In genomic region chr13:49607714-49608113, GRCm38 (mm10) we compare ENCODE assay signal across 8 mouse cellular contexts. TPM values are rescaled to one million over a fixed set of nuclear protein-coding genes. Genes with fewer than 3 reads are reported as not detected.
DNase-seq lines count a peak whose midpoint lies in the region; ATAC-seq and TF ChIP-seq lines count a peak whose summit lies in the region.

Ogn (plus strand) TSS chr13:49608046.

- H3K27ac ChIP-seq in stomach, embryonic 15.5 days = peak within 1 kb of the TSS; percentile 57; the same call in 1 of the 2 replicates

- H3K9ac ChIP-seq in stomach, embryonic 15.5 days = no peak within 1 kb of the TSS

- POLR2A ChIA-PET in Patski (lab: Charles Lee) = interaction anchor here (1.3 kb wide), 1 partner anchor 29 kb away, joined by 3 read pairs; no protein-coding TSS in a partner anchor

- peak; percentile 60 for DNase-seq in Patski (ENCODE audit: low read depth, low spot score)
- peak; percentile 34 for DNase-seq in adrenal gland, postnatal 10 days
- DNase-seq in heart, adult 9 months (ENCODE audit: low spot score in 2 of 2) = peak; percentile 74 to 76
- DNase-seq in kidney, postnatal 25 days = peak; percentile 40 to 43
- DNase-seq in thymus, postnatal 4 days = no peak
- no peak for DNase-seq in cerebellum, adult 9-10 months

- H3K27me3 ChIP-seq in Patski = no peaks in the 10 kb centered on the region
- H3K27me3 ChIP-seq in stomach, embryonic 15.5 days (replicated peaks) = no peaks in the 10 kb centered on the region

- TF ChIP-seq CTCF in Patski (IDR thresholded peaks at IDR 0.05) = no peak

- 47% methylated on average over 4 of the region's 4 CpGs for WGBS in stomach, embryonic 15.5 days

- peak; percentile 67 for ATAC-seq in Patski
- no peak; the same call in 1 of the 2 replicates for ATAC-seq in stomach, embryonic 15.5 days (ENCODE audit: insufficient read depth, low FRiP score, low read depth)
- ATAC-seq in granulocyte monocyte progenitor cell, adult 5-6 weeks (replicated peaks; ENCODE audit: poor library complexity, severe bottlenecking) = no peak

- no peaks in the 10 kb centered on the region for H3K9me3 ChIP-seq in stomach, embryonic 15.5 days

- no peaks in the 10 kb centered on the region for H3K36me3 ChIP-seq in stomach, embryonic 15.5 days

- peak within 1 kb of the TSS; percentile 34 for H3K4me3 ChIP-seq in stomach, embryonic 15.5 days (replicated peaks)

- CTCF ChIA-PET in Patski (lab: Charles Lee) = interaction anchor here (2.7 kb wide), 1 partner anchor 21 kb away, joined by 6 read pairs; no protein-coding TSS in a partner anchor

- H3K4me2 ChIP-seq in stomach, embryonic 15.5 days = peak within 1 kb of the TSS; percentile 27; the same call in 1 of the 2 replicates

- no peaks in the 10 kb centered on the region for H3K4me1 ChIP-seq in stomach, embryonic 15.5 days

- in situ Hi-C loops in Patski (cut with MboI; ENCODE audit: low pct_unique_long_range_greater_than_20kb) = no loop called here

RNA-seq across cellular contexts. Expression of gene Ogn, which starts in this region (rescaled TPM):
- polyA plus RNA-seq in Patski (2021) = 235 TPM
- 10 to 100 TPM; 41.6 to 46.9 TPM for total RNA-seq in adrenal gland, postnatal 10 days (2021)
- polyA plus RNA-seq in stomach, embryonic 15.5 days (2015; fragmentation: Nextera tagmentation; extraction: Ambion mirVana) = 96.0 and 101 TPM in 2 replicates
- not detected in 2 replicates for total RNA-seq in granulocyte monocyte progenitor cell, adult 5-6 weeks (2014; fragmentation: Nextera tagmentation)
- 0.56 TPM in 1 of 2 replicates, not detected in the other for total RNA-seq in granulocyte monocyte progenitor cell, adult 5-6 weeks (2017)

Comparison
In these comparisons a context has a peak if more than half of its experiments do, and no peak if none do; other contexts are left out.
1. RNA of gene Ogn (total RNA-seq): 41.6 to 46.9 TPM in adrenal gland, postnatal 10 days; 0.56 TPM in granulocyte monocyte progenitor cell, adult 5-6 weeks; every median in the first group is over 10 times any median in the second.
2. DNase-seq: peak in Patski (single experiment), adrenal gland, postnatal 10 days (single experiment), heart, adult 9 months (2 of 2) and kidney, postnatal 25 days (2 of 2); none in thymus, postnatal 4 days (single experiment) and cerebellum, adult 9-10 months (single experiment).